Mouse (Mus musculus) ES-Bruce4 (cell line): ENCODE results near the gene Itga2. TPM values are rescaled to one million over a fixed set of nuclear protein-coding genes. Genes with fewer than 3 reads are reported as not detected.

Experiments
- H3K27ac ChIP-seq: 2 replicates; pipeline ENCODE4 v1.5.1; 2012; ENCODE audit warnings: low read length, inconsistent platforms; ENCODE audit not compliant: insufficient read depth
- H3K27me3 ChIP-seq: 2 replicates; pipeline ENCODE4 v1.6.1; 2012; ENCODE audit warnings: mild to moderate bottlenecking, low read length, inconsistent platforms; ENCODE audit not compliant: control insufficient read depth, poor library complexity, insufficient read depth, severe bottlenecking
- H3K36me3 ChIP-seq: 2 replicates; pipeline ENCODE4 v1.6.1; 2012; ENCODE audit warnings: inconsistent platforms, mild to moderate bottlenecking, low read length, moderate library complexity; ENCODE audit not compliant: control insufficient read depth, poor library complexity, insufficient read depth, severe bottlenecking
- H3K4me1 ChIP-seq: one replicate; pipeline ENCODE4 v1.8.1; 2011; ENCODE audit warnings: low read length; ENCODE audit not compliant: control insufficient read depth, insufficient read depth
- H3K4me3 ChIP-seq: 2 replicates; pipeline ENCODE4 v1.5.1; 2011; ENCODE audit warnings: low read depth, mild to moderate bottlenecking, low read length
- H3K9ac ChIP-seq: 2 replicates; pipeline ENCODE4 v1.6.1; 2012; ENCODE audit warnings: low read depth, mild to moderate bottlenecking, inconsistent platforms; ENCODE audit not compliant: poor library complexity, severe bottlenecking
- H3K9me3 ChIP-seq: replicated peaks from 2 replicates; pipeline ENCODE4 v1.6.1; 2012; ENCODE audit warnings: mild to moderate bottlenecking, low read length, inconsistent platforms; ENCODE audit not compliant: control insufficient read depth, poor library complexity, insufficient read depth, severe bottlenecking
- CTCF ChIP-seq: IDR thresholded peaks from one replicate; pipeline ENCODE4 v1.8.1; 2011; ENCODE audit warnings: low read depth, low read length
- EP300 ChIP-seq: IDR thresholded peaks from 2 replicates; pipeline ENCODE4 v1.6.1; 2011; ENCODE audit warnings: low read depth, low read length; ENCODE audit not compliant: insufficient read depth
- POLR2A ChIP-seq: IDR thresholded peaks from one replicate; pipeline ENCODE4 v1.8.1; 2011; ENCODE audit warnings: low read length; ENCODE audit not compliant: insufficient read depth
- polyA plus RNA-seq: library from polyadenylated mRNA; stranded (reverse); fragments of >200 nt; gene quantifications from 2 replicates; pipeline ENCODE4 v1.2.4, GENCODE M21; 2011; ENCODE audit warnings: low read depth; ENCODE audit not compliant: missing spikeins, insufficient read depth, insufficient read length

Itga2 gene
- polyA plus RNA-seq, 1 experiment, result 0.16 TPM

GRCm38 (mm10) chr13:114840545-114840944 lies 91.4 kb downstream of the Itga2 start:
- Histone ChIP-seq H3K36me3 (no peaks in the 10 kb centered on the region), H3K4me1 (no peaks in the 10 kb centered on the region), H3K4me3 (no peak overlapping the region), H3K9ac (no peak overlapping the region), H3K27me3 (no peaks in the 10 kb centered on the region), H3K9me3 (no peaks in the 10 kb centered on the region), H3K27ac (no peak overlapping the region)
- no peak for TF ChIP-seq EP300
- no peak for TF ChIP-seq POLR2A
- no peak for TF ChIP-seq CTCF

DNA sequence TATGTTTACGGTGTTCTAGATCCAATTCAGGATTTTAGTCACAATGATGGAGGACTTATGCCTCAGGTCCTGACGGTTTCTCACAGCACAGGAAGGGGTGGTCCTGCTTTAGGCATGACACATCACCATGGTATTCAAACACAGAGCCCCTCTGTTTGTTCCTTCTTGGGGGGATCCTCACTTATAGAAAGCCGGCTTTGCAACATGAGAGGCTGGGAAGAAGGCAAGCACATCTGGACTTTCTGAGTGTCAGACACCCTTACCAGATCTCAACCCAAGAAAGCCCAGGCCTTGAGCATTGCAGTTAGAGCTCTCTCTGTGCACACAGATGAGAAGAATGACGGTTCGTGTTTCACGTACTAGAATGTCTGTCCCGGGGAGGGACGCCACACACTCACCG lies 92.8 kb downstream of the Itga2 start:
- TF ChIP-seq CTCF (no peak), POLR2A (no peak), EP300 (no peak)

DNA sequence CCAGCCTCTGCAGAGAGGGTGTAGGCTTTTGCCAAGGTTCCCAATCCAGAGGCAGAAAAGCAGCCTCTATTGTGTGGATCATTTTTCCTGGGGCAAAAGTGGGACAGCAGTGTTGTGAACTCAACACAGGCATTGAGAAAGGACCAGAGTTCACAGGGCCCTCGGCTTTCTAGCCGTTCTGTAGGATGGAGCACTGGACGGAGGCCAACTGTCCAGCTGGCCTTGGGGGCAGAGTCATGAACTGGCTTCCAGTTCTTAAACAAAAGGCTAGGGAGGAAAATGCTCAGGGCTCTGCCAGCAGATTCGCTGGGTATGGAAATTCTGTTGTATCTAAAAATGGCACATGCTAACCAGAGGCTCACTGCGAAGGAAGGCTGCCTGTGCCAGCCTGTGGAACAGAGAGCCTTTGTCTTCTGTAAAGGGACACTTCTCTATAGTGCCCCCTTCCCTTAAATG lies 93.3 kb downstream of the Itga2 start:
- no peak overlapping the region for H3K9ac ChIP-seq
- no peaks in the 10 kb centered on the region for H3K27me3 ChIP-seq
- TF ChIP-seq POLR2A, result no peak
- TF ChIP-seq EP300, result no peak
- TF ChIP-seq CTCF, result no peak
- H3K4me3 ChIP-seq, result no peak overlapping the region
- H3K36me3 ChIP-seq, result no peaks in the 10 kb centered on the region
- H3K27ac ChIP-seq, result no peak overlapping the region
- no peaks in the 10 kb centered on the region for H3K9me3 ChIP-seq
- no peaks in the 10 kb centered on the region for H3K4me1 ChIP-seq

More for the DNA sequence above, 92.8 kb downstream of the Itga2 start:
- no peaks in the 10 kb centered on the region for H3K27me3 ChIP-seq
- no peaks in the 10 kb centered on the region for H3K36me3 ChIP-seq
- H3K27ac ChIP-seq, result no peak overlapping the region
- no peaks in the 10 kb centered on the region for H3K4me1 ChIP-seq
- H3K4me3 ChIP-seq, result no peak overlapping the region
- no peaks in the 10 kb centered on the region for H3K9me3 ChIP-seq
- no peak overlapping the region for H3K9ac ChIP-seq

- H3K9me3 ChIP-seq, result no peaks in the 10 kb centered on the region
- no peak overlapping the region for H3K27ac ChIP-seq
- H3K36me3 ChIP-seq, result no peaks in the 10 kb centered on the region
- TF ChIP-seq EP300, result no peak
- no peak for TF ChIP-seq CTCF
- TF ChIP-seq POLR2A, result no peak
- H3K4me1 ChIP-seq, result no peaks in the 10 kb centered on the region
- H3K9ac ChIP-seq, result no peak overlapping the region
- H3K27me3 ChIP-seq, result no peaks in the 10 kb centered on the region
- no peak overlapping the region for H3K4me3 ChIP-seq
These were observed 94.8 kb downstream of the Itga2 start for GRCm38 (mm10) chr13:114837061-114837460.

DNA sequence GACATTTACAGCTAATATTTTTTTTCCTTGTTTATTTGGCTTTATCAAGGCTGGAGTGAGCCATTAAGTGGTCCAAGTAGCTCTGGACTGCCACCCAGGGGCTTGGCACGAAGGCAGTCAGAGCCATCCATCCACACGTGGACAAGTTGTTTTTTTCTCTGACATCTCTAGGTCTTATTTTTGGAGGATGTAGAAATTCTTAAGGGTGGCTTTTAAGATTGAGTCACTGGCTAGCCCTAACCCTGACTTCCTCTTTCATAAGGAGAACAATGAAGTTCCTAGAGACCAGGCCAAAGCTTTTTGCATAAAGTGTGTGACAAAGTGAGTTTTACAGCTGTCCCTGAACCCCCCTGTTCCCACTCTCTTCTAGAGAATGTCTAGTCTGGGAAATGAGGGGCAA lies 97.3 kb downstream of the Itga2 start:
- Histone ChIP-seq H3K4me1 (no peaks in the 10 kb centered on the region), H3K27ac (no peak overlapping the region), H3K36me3 (no peaks in the 10 kb centered on the region), H3K4me3 (no peak overlapping the region), H3K9ac (no peak overlapping the region), H3K27me3 (no peaks in the 10 kb centered on the region), H3K9me3 (no peaks in the 10 kb centered on the region)
- TF ChIP-seq EP300 (no peak), POLR2A (no peak), CTCF (no peak)

DNA sequence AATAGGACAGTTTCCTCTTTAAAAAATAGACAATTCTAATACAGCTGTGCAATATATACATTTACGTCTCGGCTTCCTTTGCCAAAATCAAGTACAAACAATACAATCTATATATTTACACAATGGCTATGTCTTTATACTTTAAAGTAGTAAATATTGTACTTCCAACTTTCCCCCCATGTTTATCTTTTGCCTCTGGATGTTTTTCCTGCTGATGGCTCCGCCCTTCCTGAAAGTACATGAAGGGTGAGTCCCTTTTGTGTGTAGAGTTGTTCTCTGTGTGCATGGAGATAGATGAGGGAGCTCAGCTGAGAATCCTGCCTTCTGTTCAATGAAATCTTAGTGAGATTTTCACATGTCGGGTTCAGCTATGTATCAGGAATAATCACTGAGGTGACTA lies 98.5 kb downstream of the Itga2 start:
- H3K27ac ChIP-seq, result no peak overlapping the region
- H3K36me3 ChIP-seq, result no peaks in the 10 kb centered on the region
- H3K4me1 ChIP-seq, result no peaks in the 10 kb centered on the region
- no peak overlapping the region for H3K9ac ChIP-seq
- no peak overlapping the region for H3K4me3 ChIP-seq
- TF ChIP-seq EP300, result no peak
- no peak for TF ChIP-seq POLR2A
- no peak for TF ChIP-seq CTCF
- no peaks in the 10 kb centered on the region for H3K27me3 ChIP-seq
- H3K9me3 ChIP-seq, result no peaks in the 10 kb centered on the region
